Mouse (Mus musculus): Measurements from ENCODE around the gene Cyp27a1.

Gene Cyp27a1

GRCm38 (mm10) chr1:74774062-74774461, 60.7 kb downstream of the Cyp27a1 start:
- DNase-seq = no peak

- no peak for DNase-seq
Measured at GRCm38 (mm10) chr1:74775816-74776215, 62.4 kb downstream of the Cyp27a1 start.

GRCm38 (mm10) chr1:74778934-74779486, 65.6 kb downstream of the Cyp27a1 start:
- DNase-seq = no peak

GRCm38 (mm10) chr1:74782045-74782444, 68.7 kb downstream of the Cyp27a1 start:
- no peak for DNase-seq

GRCm38 (mm10) chr1:74783554-74783953, 70.2 kb downstream of the Cyp27a1 start:
- no peak for DNase-seq

- DNase-seq = no peak
Measured at GRCm38 (mm10) chr1:74784041-74784759, 70.8 kb downstream of the Cyp27a1 start.

All from cerebellum, adult 9-11 months (tissue).